Mouse (Mus musculus) embryonic facial prominence, embryonic 11.5 days (tissue): Measurements from ENCODE around the gene Synm. TPM values are rescaled to one million over a fixed set of nuclear protein-coding genes. Genes with fewer than 3 reads are reported as not detected.

Source experiments
- ATAC-seq: fragments of 200-750 bp; cut with Nextera tagmentation; replicated peaks from 2 replicates; pipeline ENCODE4 v1.8.0; 2017; ENCODE audit warnings: low read depth; ENCODE audit not compliant: insufficient number of reproducible peaks, low FRiP score, low TSS enrichment
- DNase-seq: peaks from one replicate; pipeline ENCODE4 v3.0.0-alpha.2; 2015; ENCODE audit warnings: low spot score
- H3K27ac ChIP-seq: fragments of 300-500 bp; sonication (generic); replicated peaks from 2 replicates; pipeline ENCODE4 v1.5.1; 2014; ENCODE audit warnings: mild to moderate bottlenecking, low read depth, low read length, control low read depth
- H3K27me3 ChIP-seq: fragments of 300-500 bp; sonication (generic); 2 replicates; pipeline ENCODE4 v1.6.1; 2014; ENCODE audit warnings: mild to moderate bottlenecking, low read length, moderate library complexity, mixed read lengths; ENCODE audit not compliant: control insufficient read depth, insufficient read depth
- H3K36me3 ChIP-seq: fragments of 300-500 bp; sonication (generic); replicated peaks from 2 replicates; pipeline ENCODE4 v1.6.1; 2014; ENCODE audit warnings: low read depth, mild to moderate bottlenecking, low read length, moderate library complexity, mixed read lengths; ENCODE audit not compliant: control insufficient read depth, insufficient read depth
- H3K4me1 ChIP-seq: fragments of 300-500 bp; sonication (generic); 2 replicates; pipeline ENCODE4 v1.6.1; 2014; ENCODE audit warnings: low read length, mixed read lengths; ENCODE audit not compliant: control insufficient read depth, insufficient read depth
- H3K4me2 ChIP-seq: fragments of 300-500 bp; sonication (generic); 2 replicates; pipeline ENCODE4 v1.6.1; 2014; ENCODE audit warnings: low read depth, mild to moderate bottlenecking, control low read depth, low read length, moderate library complexity
- H3K4me3 ChIP-seq: fragments of 300-500 bp; sonication (generic); 2 replicates; pipeline ENCODE4 v1.5.1; 2014; ENCODE audit warnings: low read depth, low read length, control low read depth
- H3K9ac ChIP-seq: fragments of 300-500 bp; sonication (generic); replicated peaks from 2 replicates; pipeline ENCODE4 v1.6.1; 2014; ENCODE audit warnings: mild to moderate bottlenecking, control low read depth, low read length
- H3K9me3 ChIP-seq: fragments of 300-500 bp; sonication (generic); replicated peaks from 2 replicates; pipeline ENCODE4 v1.6.1; 2016; ENCODE audit warnings: mild to moderate bottlenecking, low read length, inconsistent platforms, mixed read lengths; ENCODE audit not compliant: control insufficient read depth
- WGBS: fragments of 180-500 bp; shearing (Covaris S2); extraction: QIAGEN DNeasy Blood & Tissue Kit; methylation state at CpG from one replicate; pipeline ENCODE4 v1.1.7; 2014; 5-methylcytosine and 5-hydroxymethylcytosine counted together
- polyA plus RNA-seq: library from polyadenylated mRNA; unstranded; fragments of >200 nt; fragmentation: Nextera tagmentation; extraction: Ambion mirVana; gene quantifications from 2 replicates; pipeline ENCODE4 v1.2.1, GENCODE M21; 2014

The Synm gene
- polyA plus RNA-seq, 1 experiment from 2014 or later: 1.3 TPM

- ATAC-seq (no peak), DNase-seq (no peak)
- Histone ChIP-seq H3K27me3 (no peaks in the 10 kb centered on the region), H3K4me3 (no peak overlapping the region), H3K9ac (no peak overlapping the region), H3K36me3 (no peaks in the 10 kb centered on the region), H3K4me1 (no peaks in the 10 kb centered on the region), H3K4me2 (no peak overlapping the region), H3K9me3 (no peaks in the 10 kb centered on the region), H3K27ac (no peak overlapping the region)
- 89% methylated on average over 23 of the region's 23 CpGs for WGBS
These were observed 66.6 kb downstream of the Synm start for GRCm38 (mm10) chr7:67692791-67693538.

- no peak overlapping the region for H3K4me2 ChIP-seq
- 85% methylated on average over 3 of the region's 3 CpGs for WGBS
- DNase-seq: no peak
- H3K9me3 ChIP-seq: no peaks in the 10 kb centered on the region
- no peaks in the 10 kb centered on the region for H3K36me3 ChIP-seq
- no peak for ATAC-seq
- no peak overlapping the region for H3K27ac ChIP-seq
- no peak overlapping the region for H3K4me3 ChIP-seq
- no peaks in the 10 kb centered on the region for H3K27me3 ChIP-seq
- no peak overlapping the region for H3K9ac ChIP-seq
- H3K4me1 ChIP-seq: no peaks in the 10 kb centered on the region
These were observed 67.4 kb downstream of the Synm start for GRCm38 (mm10) chr7:67692141-67692540.

- whole genome bisulfite sequencing: 73% methylated on average over 6 of the region's 6 CpGs
- ATAC-seq: no peak
- no peak overlapping the region for H3K27ac ChIP-seq
- no peaks in the 10 kb centered on the region for H3K9me3 ChIP-seq
- no peak overlapping the region for H3K4me2 ChIP-seq
- no peak overlapping the region for H3K9ac ChIP-seq
- DNase-seq: no peak
- H3K27me3 ChIP-seq: no peaks in the 10 kb centered on the region
- no peaks in the 10 kb centered on the region for H3K36me3 ChIP-seq
- H3K4me1 ChIP-seq: no peaks in the 10 kb centered on the region
- no peak overlapping the region for H3K4me3 ChIP-seq
These were observed 68.5 kb downstream of the Synm start for GRCm38 (mm10) chr7:67691036-67691435.

- H3K27ac ChIP-seq: no peak overlapping the region
- DNase-seq (no peak), ATAC-seq (no peak)
- H3K9ac ChIP-seq: no peak overlapping the region
- H3K4me2 ChIP-seq: no peak overlapping the region
- no peak overlapping the region for H3K4me3 ChIP-seq
- no peaks in the 10 kb centered on the region for H3K27me3 ChIP-seq
- no peaks in the 10 kb centered on the region for H3K36me3 ChIP-seq
- H3K9me3 ChIP-seq: no peaks in the 10 kb centered on the region
- 88% methylated on average over 7 of the region's 7 CpGs for WGBS
- H3K4me1 ChIP-seq: no peaks in the 10 kb centered on the region
These were observed 69.7 kb downstream of the Synm start for GRCm38 (mm10) chr7:67689793-67690192.

- ATAC-seq: no peak
- Histone ChIP-seq H3K9me3 (no peaks in the 10 kb centered on the region), H3K27me3 (no peaks in the 10 kb centered on the region), H3K36me3 (no peaks in the 10 kb centered on the region), H3K4me3 (no peak overlapping the region), H3K4me2 (no peak overlapping the region), H3K27ac (no peak overlapping the region), H3K9ac (no peak overlapping the region), H3K4me1 (no peaks in the 10 kb centered on the region)
- WGBS: 68% methylated on average over 3 of the region's 3 CpGs
- no peak for DNase-seq
These were observed 71.3 kb downstream of the Synm start for GRCm38 (mm10) chr7:67688281-67688680.

GRCm38 (mm10) chr7:67686545-67686944 is 73.0 kb downstream of the Synm start:
- Histone ChIP-seq H3K36me3 (no peaks in the 10 kb centered on the region; the same call in 1 of the 2 replicates), H3K4me3 (no peak overlapping the region), H3K9me3 (no peaks in the 10 kb centered on the region), H3K27ac (no peak overlapping the region), H3K4me1 (no peaks in the 10 kb centered on the region), H3K9ac (no peak overlapping the region), H3K27me3 (no peaks in the 10 kb centered on the region), H3K4me2 (no peak overlapping the region)
- WGBS: 96% methylated on average over 3 of the region's 3 CpGs
- no peak for DNase-seq
- no peak for ATAC-seq

- H3K4me2 ChIP-seq: no peak overlapping the region
- H3K36me3 ChIP-seq: no peaks in the 10 kb centered on the region; the same call in 1 of the 2 replicates
- H3K4me1 ChIP-seq: no peaks in the 10 kb centered on the region
- H3K4me3 ChIP-seq: no peak overlapping the region
- WGBS: 87% methylated on average over 16 of the region's 16 CpGs
- no peaks in the 10 kb centered on the region for H3K27me3 ChIP-seq
- ATAC-seq: no peak
- no peak overlapping the region for H3K9ac ChIP-seq
- no peak overlapping the region for H3K27ac ChIP-seq
- DNase-seq: no peak
- H3K9me3 ChIP-seq: no peaks in the 10 kb centered on the region
These were observed 76.5 kb downstream of the Synm start for GRCm38 (mm10) chr7:67683006-67683405.

- Histone ChIP-seq H3K27ac (no peak overlapping the region), H3K27me3 (no peaks in the 10 kb centered on the region), H3K9ac (no peak overlapping the region), H3K36me3 (no peaks in the 10 kb centered on the region; the same call in 1 of the 2 replicates), H3K4me2 (no peak overlapping the region), H3K9me3 (no peaks in the 10 kb centered on the region), H3K4me1 (no peaks in the 10 kb centered on the region), H3K4me3 (no peak overlapping the region)
- 78% methylated on average over 9 of the region's 9 CpGs for WGBS
- DNase-seq (no peak), ATAC-seq (no peak)
These were observed 78.5 kb downstream of the Synm start for GRCm38 (mm10) chr7:67681078-67681477.
